Mouse (Mus musculus) hindbrain, embryonic 11.5 days (tissue): Measurements from ENCODE around the gene Inpp4b. TPM values are rescaled to one million over a fixed set of nuclear protein-coding genes. Genes with fewer than 3 reads are reported as not detected.

Source experiments
- ATAC-seq: fragments of 200-750 bp; cut with Nextera tagmentation; 2 replicates; pipeline ENCODE4 v1.8.0; 2017; ENCODE audit warnings: mild to moderate bottlenecking, moderate TSS enrichment, moderate library complexity; ENCODE audit not compliant: low FRiP score
- DNase-seq: peaks from one replicate; pipeline ENCODE4 v3.0.0-alpha.2; 2015; ENCODE audit warnings: low spot score
- H3K27ac ChIP-seq: fragments of 300-500 bp; sonication (generic); 2 replicates; pipeline ENCODE4 v1.5.1; 2014; ENCODE audit warnings: mild to moderate bottlenecking, low read depth, low read length
- H3K27me3 ChIP-seq: fragments of 300-500 bp; sonication (generic); 2 replicates; pipeline ENCODE4 v1.6.1; 2014; ENCODE audit warnings: mild to moderate bottlenecking, low read length, moderate library complexity, mixed read lengths; ENCODE audit not compliant: control insufficient read depth, insufficient read depth
- H3K36me3 ChIP-seq: fragments of 300-500 bp; sonication (generic); 2 replicates; pipeline ENCODE4 v1.6.1; 2014; ENCODE audit warnings: mild to moderate bottlenecking, low read length, moderate library complexity, mixed read lengths; ENCODE audit not compliant: control insufficient read depth, insufficient read depth
- H3K4me1 ChIP-seq: fragments of 300-500 bp; sonication (generic); replicated peaks from 2 replicates; pipeline ENCODE4 v1.6.1; 2014; ENCODE audit warnings: low read length, mixed read lengths; ENCODE audit not compliant: control insufficient read depth, insufficient read depth
- H3K4me2 ChIP-seq: fragments of 300-500 bp; sonication (generic); replicated peaks from 2 replicates; pipeline ENCODE4 v1.6.1; 2014; ENCODE audit warnings: mild to moderate bottlenecking, low read depth, low read length
- H3K4me3 ChIP-seq: fragments of 300-500 bp; sonication (generic); 2 replicates; pipeline ENCODE4 v1.5.1; 2014; ENCODE audit warnings: low read depth, low read length
- H3K9ac ChIP-seq: fragments of 300-500 bp; sonication (generic); 2 replicates; pipeline ENCODE4 v1.6.1; 2014; ENCODE audit warnings: low read depth, low read length
- H3K9me3 ChIP-seq: fragments of 300-500 bp; sonication (generic); 2 replicates; pipeline ENCODE4 v1.6.1; 2016; ENCODE audit warnings: low read length; ENCODE audit not compliant: control insufficient read depth
- WGBS: fragments of 180-500 bp; shearing (Covaris S2); extraction: QIAGEN DNeasy Blood & Tissue Kit; methylation state at CpG from one replicate; pipeline ENCODE4 v1.1.7; 2014; 5-methylcytosine and 5-hydroxymethylcytosine counted together
- polyA plus RNA-seq: library from polyadenylated mRNA; unstranded; fragments of >200 nt; fragmentation: Nextera tagmentation; extraction: Ambion mirVana; gene quantifications from 2 replicates; pipeline ENCODE4 v1.2.1, GENCODE M21; 2014

Inpp4b gene
- polyA plus RNA-seq, 1 experiment from 2014 or later = 7.0 TPM

DNA sequence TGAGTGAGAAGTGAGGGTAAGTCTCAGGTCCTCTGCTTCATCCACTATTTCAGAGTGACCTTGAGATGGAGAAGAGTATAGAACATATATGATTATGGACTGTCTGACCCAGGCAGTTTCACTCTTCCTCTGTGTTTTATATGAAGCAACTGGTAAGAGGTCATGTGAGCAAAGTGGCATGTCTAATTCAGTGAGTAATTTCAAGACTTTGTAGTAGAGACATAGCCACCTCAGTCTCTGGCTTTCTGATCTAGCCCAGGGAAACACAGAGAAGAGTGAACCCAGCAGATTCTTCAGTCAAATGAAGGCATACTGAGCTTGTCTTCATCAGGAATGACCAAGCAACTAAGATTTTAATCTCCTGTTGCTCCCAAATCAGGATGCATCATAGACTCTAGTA, 172.1 kb downstream of the Inpp4b start:
- Histone ChIP-seq H3K9me3 (no peaks in the 10 kb centered on the region), H3K4me1 (no peaks in the 10 kb centered on the region), H3K36me3 (no peaks in the 10 kb centered on the region), H3K27ac (no peak overlapping the region), H3K4me2 (no peak overlapping the region), H3K27me3 (no peaks in the 10 kb centered on the region), H3K9ac (no peak overlapping the region), H3K4me3 (no peak overlapping the region)
- DNase-seq (no peak), ATAC-seq (no peak)

DNA sequence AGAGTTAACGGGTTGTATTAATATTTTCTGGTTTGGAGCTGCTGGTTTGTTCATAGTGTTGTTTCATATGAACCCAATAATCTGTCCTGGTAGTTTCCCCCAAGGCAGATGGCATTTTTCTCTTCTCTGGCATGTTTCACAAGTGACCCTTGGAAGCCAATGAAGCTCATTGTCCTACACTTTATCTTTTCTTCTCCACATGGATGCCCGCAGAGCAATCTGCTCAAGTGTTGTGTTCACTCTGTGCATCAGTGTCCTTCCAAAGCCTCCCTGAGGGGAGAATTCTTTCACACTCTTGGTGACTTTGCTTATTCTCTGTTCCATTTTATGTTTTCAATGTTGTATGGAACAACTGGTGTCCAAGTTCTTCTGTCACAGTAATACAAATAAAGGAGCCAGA, 179.7 kb downstream of the Inpp4b start:
- Histone ChIP-seq H3K27ac (no peak overlapping the region), H3K36me3 (no peaks in the 10 kb centered on the region), H3K4me2 (no peak overlapping the region), H3K4me1 (no peaks in the 10 kb centered on the region), H3K4me3 (no peak overlapping the region), H3K9me3 (no peaks in the 10 kb centered on the region), H3K27me3 (no peaks in the 10 kb centered on the region), H3K9ac (no peak overlapping the region)
- WGBS = 85% methylated on average over 2 of the region's 2 CpGs
- no peak for ATAC-seq
- no peak for DNase-seq

- H3K27ac ChIP-seq = no peak overlapping the region
- H3K9ac ChIP-seq = no peak overlapping the region
- H3K27me3 ChIP-seq = no peaks in the 10 kb centered on the region
- no peaks in the 10 kb centered on the region for H3K9me3 ChIP-seq
- ATAC-seq (no peak), DNase-seq (no peak)
- H3K4me2 ChIP-seq = no peak overlapping the region
- no peaks in the 10 kb centered on the region for H3K36me3 ChIP-seq
- 70% methylated on average over 2 of the region's 2 CpGs for WGBS
- no peak overlapping the region for H3K4me3 ChIP-seq
- no peaks in the 10 kb centered on the region for H3K4me1 ChIP-seq
Measured at GRCm38 (mm10) chr8:81524561-81524960, 182.2 kb downstream of the Inpp4b start.

GRCm38 (mm10) chr8:81527661-81528060, 185.3 kb downstream of the Inpp4b start:
- WGBS = 29% methylated on average over 4 of the region's 4 CpGs
- Histone ChIP-seq H3K27ac (no peak overlapping the region), H3K4me2 (no peak overlapping the region), H3K4me1 (no peaks in the 10 kb centered on the region), H3K4me3 (no peak overlapping the region), H3K36me3 (no peaks in the 10 kb centered on the region), H3K9me3 (no peaks in the 10 kb centered on the region), H3K9ac (no peak overlapping the region), H3K27me3 (no peaks in the 10 kb centered on the region)
- no peak for DNase-seq
- ATAC-seq = no peak

- H3K27ac ChIP-seq = no peak overlapping the region
- no peak for ATAC-seq
- no peak overlapping the region for H3K9ac ChIP-seq
- DNase-seq = no peak
- H3K4me2 ChIP-seq = no peak overlapping the region
- H3K4me1 ChIP-seq = no peaks in the 10 kb centered on the region
- WGBS = 86% methylated on average over 3 of the region's 3 CpGs
- H3K9me3 ChIP-seq = no peaks in the 10 kb centered on the region
- H3K4me3 ChIP-seq = no peak overlapping the region
- no peaks in the 10 kb centered on the region for H3K36me3 ChIP-seq
- no peaks in the 10 kb centered on the region for H3K27me3 ChIP-seq
Measured at GRCm38 (mm10) chr8:81538310-81538709, 196.0 kb downstream of the Inpp4b start.

- WGBS = 93% methylated on average over 4 of the region's 4 CpGs
- H3K27ac ChIP-seq = no peak overlapping the region
- no peak for DNase-seq
- H3K4me2 ChIP-seq = no peak overlapping the region
- no peak for ATAC-seq
- no peak overlapping the region for H3K4me3 ChIP-seq
- H3K9me3 ChIP-seq = no peaks in the 10 kb centered on the region
- H3K9ac ChIP-seq = no peak overlapping the region
- H3K27me3 ChIP-seq = no peaks in the 10 kb centered on the region
- H3K36me3 ChIP-seq = no peaks in the 10 kb centered on the region
- H3K4me1 ChIP-seq = no peaks in the 10 kb centered on the region
Measured at GRCm38 (mm10) chr8:81558550-81558949, 216.2 kb downstream of the Inpp4b start.

GRCm38 (mm10) chr8:81562405-81562804, 220.0 kb downstream of the Inpp4b start:
- ATAC-seq (no peak), DNase-seq (no peak)
- H3K9me3 ChIP-seq = no peaks in the 10 kb centered on the region
- H3K9ac ChIP-seq = no peak overlapping the region
- H3K4me1 ChIP-seq = no peaks in the 10 kb centered on the region
- no peak overlapping the region for H3K4me3 ChIP-seq
- H3K27me3 ChIP-seq = no peaks in the 10 kb centered on the region
- 81% methylated on average over 1 of the region's 1 CpGs for WGBS
- no peak overlapping the region for H3K4me2 ChIP-seq
- H3K27ac ChIP-seq = no peak overlapping the region
- no peaks in the 10 kb centered on the region for H3K36me3 ChIP-seq

GRCm38 (mm10) chr8:81565484-81565883, 223.1 kb downstream of the Inpp4b start:
- Histone ChIP-seq H3K27me3 (no peaks in the 10 kb centered on the region), H3K36me3 (no peaks in the 10 kb centered on the region), H3K9ac (no peak overlapping the region), H3K27ac (no peak overlapping the region), H3K4me3 (no peak overlapping the region), H3K4me1 (no peaks in the 10 kb centered on the region), H3K9me3 (no peaks in the 10 kb centered on the region), H3K4me2 (no peak overlapping the region)
- 91% methylated on average over 4 of the region's 4 CpGs for WGBS
- no peak for DNase-seq
- ATAC-seq = no peak

GRCm38 (mm10) chr8:81572319-81573104, 230.2 kb downstream of the Inpp4b start:
- Histone ChIP-seq H3K27ac (no peak overlapping the region), H3K36me3 (no peaks in the 10 kb centered on the region), H3K9ac (no peak overlapping the region), H3K27me3 (no peaks in the 10 kb centered on the region), H3K4me1 (no peaks in the 10 kb centered on the region), H3K4me3 (no peak overlapping the region), H3K9me3 (no peaks in the 10 kb centered on the region), H3K4me2 (no peak overlapping the region)
- WGBS = 97% methylated on average over 1 of the region's 1 CpGs
- ATAC-seq (no peak), DNase-seq (no peak)
